Mouse (Mus musculus) limb, embryonic 14.5 days (tissue): ENCODE results near the gene Loxl3. TPM values are rescaled to one million over a fixed set of nuclear protein-coding genes. Genes with fewer than 3 reads are reported as not detected.
A peak's percentile ranks its signal among the peaks of the same experiment; 100 is the strongest.

ENCODE experiments used
- ATAC-seq: fragments of 200-750 bp; cut with Nextera tagmentation; 2 replicates; pipeline ENCODE4 v1.8.0; 2017; ENCODE audit warnings: low read depth, moderate number of reproducible peaks, moderate TSS enrichment; ENCODE audit not compliant: low FRiP score
- DNase-seq: peaks from one replicate; pipeline ENCODE4 v3.0.0-alpha.2; 2015; ENCODE audit warnings: low spot score
- H3K27ac ChIP-seq: fragments of 300-500 bp; sonication (generic); replicated peaks from 2 replicates; pipeline ENCODE4 v1.5.1; 2014; ENCODE audit warnings: low read depth, mild to moderate bottlenecking, low read length, moderate library complexity, mixed read lengths
- H3K27me3 ChIP-seq: fragments of 300-500 bp; sonication (generic); 2 replicates; pipeline ENCODE4 v1.6.1; 2014; ENCODE audit warnings: low read length, mixed read lengths; ENCODE audit not compliant: control insufficient read depth, insufficient read depth
- H3K36me3 ChIP-seq: fragments of 300-500 bp; sonication (generic); 2 replicates; pipeline ENCODE4 v1.6.1; 2014; ENCODE audit warnings: mild to moderate bottlenecking, low read length, moderate library complexity, mixed read lengths; ENCODE audit not compliant: control insufficient read depth, insufficient read depth
- H3K4me1 ChIP-seq: fragments of 300-500 bp; sonication (generic); 2 replicates; pipeline ENCODE4 v1.6.1; 2014; ENCODE audit warnings: antibody characterized with exemption, low read length, mixed read lengths; ENCODE audit not compliant: control insufficient read depth, insufficient read depth
- H3K4me2 ChIP-seq: fragments of 300-500 bp; sonication (generic); replicated peaks from 2 replicates; pipeline ENCODE4 v1.6.1; 2014; ENCODE audit warnings: low read depth, mild to moderate bottlenecking, low read length, moderate library complexity; ENCODE audit not compliant: severe bottlenecking
- H3K4me3 ChIP-seq: fragments of 300-500 bp; sonication (generic); replicated peaks from 2 replicates; pipeline ENCODE4 v1.5.1; 2014; ENCODE audit warnings: low read length
- H3K9ac ChIP-seq: fragments of 300-500 bp; sonication (generic); 2 replicates; pipeline ENCODE4 v1.6.1; 2014; ENCODE audit warnings: mild to moderate bottlenecking, low read depth, low read length, moderate library complexity; ENCODE audit not compliant: severe bottlenecking
- H3K9me3 ChIP-seq: fragments of 300-500 bp; sonication (generic); 2 replicates; pipeline ENCODE4 v1.6.1; 2016; ENCODE audit warnings: low read length; ENCODE audit not compliant: control insufficient read depth
- POLR2A ChIP-seq: fragments of 200-500 bp; IDR thresholded peaks from 2 replicates; pipeline ENCODE4 v1.8.0; 2012; ENCODE audit warnings: inconsistent platforms, mild to moderate bottlenecking, moderate library complexity, borderline replicate concordance; ENCODE audit not compliant: insufficient read depth, insufficient read length; ENCODE audit errors: extremely low read depth
- WGBS: fragments of 180-500 bp; shearing (Covaris S2); extraction: QIAGEN DNeasy Blood & Tissue Kit; methylation state at CpG from one replicate; pipeline ENCODE4 v1.1.7; 2014; 5-methylcytosine and 5-hydroxymethylcytosine counted together
- polyA plus RNA-seq, 2 experiments: library from polyadenylated mRNA; depleted of rRNA in 1 of 2; stranded (reverse) in 1 of 2; unstranded in 1 of 2; fragments of >200 nt; fragmentation: Nextera tagmentation in 1 of 2; extraction: Ambion mirVana in 1 of 2; gene quantifications; 2 replicates each; pipeline versions ENCODE4 v1.2.1 to v1.2.3; 2012 to 2014

Gene Loxl3
- polyA plus RNA-seq, 2 experiments, result 24.1 to 55.6 TPM

DNA sequence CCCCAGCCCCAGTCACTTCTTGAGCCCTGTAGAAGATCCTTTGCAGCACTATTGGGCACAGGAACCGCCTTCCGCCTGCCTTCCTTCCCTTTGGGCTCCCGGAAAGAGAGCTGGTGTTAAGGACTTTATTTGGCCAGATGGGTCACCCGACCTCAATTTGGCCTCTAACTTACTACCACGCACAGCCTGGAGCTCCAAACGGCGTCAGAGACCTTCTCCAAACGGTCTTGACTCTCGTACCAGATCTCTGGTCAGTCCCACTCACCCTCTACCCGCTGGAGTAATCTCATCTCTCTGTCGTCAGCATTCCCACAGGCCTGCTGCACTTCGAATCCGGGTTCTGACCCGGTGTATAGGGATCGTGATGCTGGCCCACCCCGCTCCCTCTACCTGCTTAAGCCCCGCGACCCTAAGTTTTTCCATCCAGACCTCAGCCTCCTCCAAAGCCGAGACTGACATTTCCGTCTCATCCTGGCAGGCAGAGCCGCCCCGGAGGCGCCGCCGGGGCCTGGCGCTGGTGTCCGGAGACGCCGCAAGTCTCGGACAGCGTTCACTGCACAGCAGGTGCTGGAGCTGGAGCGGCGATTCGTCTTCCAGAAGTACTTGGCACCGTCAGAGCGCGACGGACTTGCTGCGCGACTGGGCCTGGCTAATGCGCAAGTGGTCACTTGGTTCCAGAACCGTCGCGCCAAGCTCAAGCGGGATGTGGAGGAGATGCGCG lies 53.4 kb downstream of the Loxl3 start:
- ATAC-seq (no peak), DNase-seq (no peak)
- H3K9me3 ChIP-seq, result no peaks in the 10 kb centered on the region
- H3K27ac ChIP-seq, result no peak overlapping the region
- H3K4me3 ChIP-seq, result peak overlapping the region; percentile 11
- H3K36me3 ChIP-seq, result no peaks in the 10 kb centered on the region; the same call in 1 of the 2 replicates
- peaks cover 8% of the 10 kb centered on the region; the same call in 1 of the 2 replicates for H3K4me1 ChIP-seq
- WGBS, result 1% methylated on average over 47 of the region's 47 CpGs
- peaks cover 60% of the 10 kb centered on the region for H3K27me3 ChIP-seq
- no peak for TF ChIP-seq POLR2A
- H3K4me2 ChIP-seq, result peak overlapping the region; percentile 25
- H3K9ac ChIP-seq, result peak overlapping the region; percentile 9; the same call in 1 of the 2 replicates

DNA sequence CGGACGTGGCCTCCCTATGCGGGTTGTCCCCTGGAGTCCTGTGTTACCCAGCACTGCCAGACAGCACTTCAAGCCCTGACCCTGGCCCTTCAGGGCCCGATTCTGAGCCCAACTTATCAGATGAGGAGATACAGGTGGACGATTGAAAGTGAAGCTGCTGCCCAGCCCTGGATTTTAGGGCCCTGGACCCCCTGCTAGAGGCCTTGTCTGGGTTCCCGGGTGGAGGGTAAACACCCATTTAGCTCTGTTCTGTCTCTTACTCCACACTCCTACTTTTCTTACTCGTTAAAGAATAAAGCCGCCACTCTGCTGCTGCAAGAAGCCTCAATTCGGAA lies 53.9 kb downstream of the Loxl3 start:
- DNase-seq (no peak), ATAC-seq (no peak)
- no peak overlapping the region for H3K27ac ChIP-seq
- H3K4me2 ChIP-seq, result peak overlapping the region; percentile 25; the same call in 1 of the 2 replicates
- WGBS, result 10% methylated on average over 9 of the region's 9 CpGs
- no peaks in the 10 kb centered on the region for H3K9me3 ChIP-seq
- no peak overlapping the region; the same call in 1 of the 2 replicates for H3K9ac ChIP-seq
- peak overlapping the region; percentile 11 for H3K4me3 ChIP-seq
- no peaks in the 10 kb centered on the region for H3K36me3 ChIP-seq
- TF ChIP-seq POLR2A, result no peak
- peaks cover 8% of the 10 kb centered on the region; the same call in 1 of the 2 replicates for H3K4me1 ChIP-seq
- H3K27me3 ChIP-seq, result peaks cover 60% of the 10 kb centered on the region

DNA sequence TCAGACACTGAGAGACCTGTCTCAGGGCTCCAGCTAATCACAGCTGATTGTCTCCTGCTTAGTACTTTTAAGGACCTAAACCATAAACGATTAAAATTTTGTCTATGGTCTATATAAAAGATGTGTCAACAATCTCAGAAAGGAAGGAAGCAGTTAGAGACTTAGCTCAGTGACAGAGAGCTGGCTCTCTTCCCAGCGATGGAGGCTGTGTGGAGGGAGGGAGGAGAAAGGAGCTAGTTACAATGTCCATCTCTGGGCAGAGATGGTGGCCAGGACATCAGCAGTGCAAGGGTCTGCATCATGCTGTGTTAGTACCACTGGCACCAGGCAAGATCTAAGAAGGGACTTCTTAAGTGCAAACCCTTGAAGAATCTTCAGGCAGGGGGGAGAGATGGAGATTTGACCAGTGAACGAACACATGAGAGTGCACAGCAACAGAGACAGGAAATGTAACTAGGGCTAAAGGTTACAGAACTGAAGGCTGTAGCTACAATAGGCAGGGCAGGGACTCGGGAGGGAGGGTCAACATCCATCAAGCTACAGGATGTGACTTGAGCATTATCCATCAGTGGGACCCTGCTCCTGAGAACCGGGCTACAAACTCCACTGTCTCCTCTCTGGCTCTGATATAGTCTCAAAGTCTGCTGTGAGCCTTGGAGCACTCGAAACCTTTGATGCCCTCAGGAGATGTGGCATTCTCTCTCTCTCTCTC lies 58.6 kb downstream of the Loxl3 start:
- 43% methylated on average over 6 of the region's 6 CpGs for WGBS
- no peaks in the 10 kb centered on the region for H3K9me3 ChIP-seq
- no peaks in the 10 kb centered on the region for H3K4me1 ChIP-seq
- no peak overlapping the region for H3K9ac ChIP-seq
- no peak overlapping the region for H3K4me3 ChIP-seq
- no peak for DNase-seq
- TF ChIP-seq POLR2A, result no peak
- ATAC-seq, result no peak
- H3K36me3 ChIP-seq, result no peaks in the 10 kb centered on the region
- no peak overlapping the region for H3K4me2 ChIP-seq
- H3K27ac ChIP-seq, result no peak overlapping the region
- H3K27me3 ChIP-seq, result peaks cover 17% of the 10 kb centered on the region

DNA sequence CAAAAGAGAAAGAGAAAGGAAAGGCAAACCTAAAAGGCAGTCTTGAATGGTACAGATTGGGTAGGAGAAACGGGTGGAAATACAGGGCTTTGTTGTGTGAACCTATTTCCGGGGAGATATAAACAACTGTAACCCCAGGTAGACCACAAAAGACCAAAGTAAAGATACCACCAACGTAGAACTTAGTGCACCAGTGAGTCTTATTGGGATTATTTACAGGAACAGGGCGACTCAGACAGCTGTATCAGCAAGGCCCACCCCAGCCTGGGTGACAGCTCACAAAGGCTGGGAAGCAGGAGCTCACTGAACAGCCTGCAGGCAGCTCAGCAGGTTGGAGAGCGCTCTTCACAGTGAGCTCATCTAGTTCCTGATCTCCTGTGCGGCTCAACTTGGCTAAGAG lies 62.0 kb downstream of the Loxl3 start:
- 44% methylated on average over 6 of the region's 6 CpGs for WGBS

DNA sequence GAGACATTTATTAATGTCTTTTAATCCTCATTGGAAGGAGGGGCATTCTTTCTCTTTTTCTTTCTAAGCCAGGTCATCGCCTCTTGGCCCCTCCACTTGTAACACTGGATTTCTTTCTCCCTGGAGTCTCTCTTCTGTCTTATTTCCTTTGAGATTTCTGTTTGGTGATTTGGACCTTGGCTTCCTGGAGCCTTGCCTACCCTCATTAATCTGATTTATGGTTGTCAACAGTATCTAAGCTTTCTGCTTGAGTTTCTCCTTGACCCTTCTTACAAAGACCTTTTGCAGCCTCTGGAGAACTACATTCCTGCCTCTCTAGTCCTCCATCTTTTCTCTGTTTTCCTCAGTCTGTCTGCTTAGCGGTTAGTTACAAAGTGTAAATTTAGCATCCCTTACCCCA lies 64.4 kb downstream of the Loxl3 start:
- Histone ChIP-seq H3K4me3 (no peak overlapping the region), H3K4me2 (no peak overlapping the region), H3K27ac (no peak overlapping the region), H3K4me1 (peaks cover 11% of the 10 kb centered on the region), H3K36me3 (no peaks in the 10 kb centered on the region), H3K9me3 (no peaks in the 10 kb centered on the region), H3K27me3 (no peaks in the 10 kb centered on the region), H3K9ac (no peak overlapping the region)
- no peak for TF ChIP-seq POLR2A
- DNase-seq (no peak), ATAC-seq (no peak)
- 68% methylated on average over 2 of the region's 2 CpGs for WGBS

More for the DNA sequence above, 62.0 kb downstream of the Loxl3 start:
- Histone ChIP-seq H3K4me2 (no peak overlapping the region), H3K36me3 (no peaks in the 10 kb centered on the region), H3K27ac (no peak overlapping the region), H3K4me3 (no peak overlapping the region), H3K27me3 (no peaks in the 10 kb centered on the region), H3K9me3 (no peaks in the 10 kb centered on the region), H3K4me1 (no peaks in the 10 kb centered on the region), H3K9ac (no peak overlapping the region)
- ATAC-seq, result no peak
- DNase-seq, result no peak
- no peak for TF ChIP-seq POLR2A
